Mouse (Mus musculus) gastrocnemius, postnatal 4 days (tissue): Measurements from ENCODE around the gene Gm44965. TPM values are rescaled to one million over a fixed set of nuclear protein-coding genes. Genes with fewer than 3 reads are reported as not detected.

Experiments used
- DNase-seq, 2 experiments: peaks; one replicate each; pipeline ENCODE4 v3.0.0; 2021 to 2022; ENCODE audit warnings: low spot score in 2 of 2, mixed read lengths in 2 of 2
- long read RNA-seq, 2 experiments: library from polyadenylated mRNA; stranded (forward); transcript quantifications; one replicate each; pipeline ENCODE4 v2.0.0; 2021
- total RNA-seq, 2 experiments: library from RNA; stranded (reverse); gene quantifications; 2 replicates each; pipeline ENCODE4 v1.2.3; 2021

Gene Gm44965
- 1 to 10 TPM in 1 of 2 experiments, not detected in 1; 3.5 TPM for total RNA-seq
- long read RNA-seq, experiment 1, partial matches to known transcripts = 0 of 5 reads
- long read RNA-seq, experiment 1, other reads (novel, unspliced or antisense) = 5 of 5 reads
- long read RNA-seq, experiment 2, partial matches to known transcripts = 0 of 2 reads
- long read RNA-seq, experiment 2, other reads (novel, unspliced or antisense) = 2 of 2 reads

GRCm38 (mm10) chr6:48593158-48594042 lies at the start of gene Gm44965, which contains the start of gene Repin1:
Gene Gm44965 (plus strand): TSS chr6:48593941.
Gene Repin1 (plus strand): TSS chr6:48593883.
- DNase-seq = peak; percentile 90 to 96

DNA sequence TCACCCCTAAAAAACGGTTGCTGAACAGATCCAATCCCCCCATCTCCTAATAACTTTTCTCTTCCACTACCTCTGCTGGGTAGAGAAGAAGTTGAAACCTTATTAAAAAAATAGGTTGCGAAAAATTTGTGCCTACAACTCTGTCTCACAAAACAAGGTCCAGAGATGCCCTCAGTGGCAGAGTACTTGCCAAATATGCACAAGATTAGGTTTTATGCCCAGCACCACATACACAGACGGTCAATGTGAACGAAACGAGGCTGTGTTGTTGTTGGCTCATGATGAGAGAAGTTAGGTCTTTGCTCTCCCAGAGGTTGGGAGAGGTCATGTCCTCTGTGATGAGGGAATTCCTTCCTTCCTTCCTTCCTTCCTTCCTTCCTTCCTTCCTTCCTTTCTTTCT lies 48.5 kb upstream of the Gm44965 start:
- no peak for DNase-seq

GRCm38 (mm10) chr6:48546271-48546670 lies 47.5 kb upstream of the Gm44965 start:
- DNase-seq = no peak

- no peak for DNase-seq
Measured at GRCm38 (mm10) chr6:48546858-48547257, 46.9 kb upstream of the Gm44965 start.

- no peak for DNase-seq
Measured at GRCm38 (mm10) chr6:48548314-48548713, 45.4 kb upstream of the Gm44965 start.

- no peak for DNase-seq
Measured at GRCm38 (mm10) chr6:48552918-48553317, 40.8 kb upstream of the Gm44965 start.

DNA sequence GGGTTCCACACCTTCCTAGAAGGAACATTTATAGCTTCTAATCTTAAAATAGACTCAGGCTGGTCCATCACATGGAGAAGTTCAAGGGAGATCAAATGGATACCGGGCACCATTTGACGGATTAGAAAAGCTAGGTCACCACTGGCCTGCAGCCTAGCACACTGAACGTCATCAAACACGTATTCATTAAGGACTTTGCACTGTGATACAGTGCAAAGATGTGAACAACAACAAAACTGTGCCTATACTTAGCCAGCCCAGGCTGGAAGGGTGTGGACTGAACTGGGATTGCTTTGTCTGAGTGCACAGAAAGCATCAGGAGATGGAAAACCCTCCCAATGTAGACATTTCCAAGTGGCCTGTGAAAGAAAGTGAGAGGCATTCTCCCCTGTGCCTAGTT lies 39.9 kb upstream of the Gm44965 start:
- no peak for DNase-seq

- DNase-seq = peak; percentile 97 to 99
Measured at GRCm38 (mm10) chr6:48554280-48555103, 39.2 kb upstream of the Gm44965 start, which contains the start of gene Lrrc61. Gene Lrrc61 (plus strand): TSS chr6:48554796.

GRCm38 (mm10) chr6:48555104-48555890 lies 38.4 kb upstream of the Gm44965 start:
- no peak for DNase-seq

- no peak for DNase-seq
Measured at GRCm38 (mm10) chr6:48555956-48556355, 37.8 kb upstream of the Gm44965 start.

GRCm38 (mm10) chr6:48565693-48566310 lies 27.9 kb upstream of the Gm44965 start:
- no peak for DNase-seq

GRCm38 (mm10) chr6:48566312-48566711 lies 27.4 kb upstream of the Gm44965 start:
- DNase-seq = peak; percentile 47 to 65

DNA sequence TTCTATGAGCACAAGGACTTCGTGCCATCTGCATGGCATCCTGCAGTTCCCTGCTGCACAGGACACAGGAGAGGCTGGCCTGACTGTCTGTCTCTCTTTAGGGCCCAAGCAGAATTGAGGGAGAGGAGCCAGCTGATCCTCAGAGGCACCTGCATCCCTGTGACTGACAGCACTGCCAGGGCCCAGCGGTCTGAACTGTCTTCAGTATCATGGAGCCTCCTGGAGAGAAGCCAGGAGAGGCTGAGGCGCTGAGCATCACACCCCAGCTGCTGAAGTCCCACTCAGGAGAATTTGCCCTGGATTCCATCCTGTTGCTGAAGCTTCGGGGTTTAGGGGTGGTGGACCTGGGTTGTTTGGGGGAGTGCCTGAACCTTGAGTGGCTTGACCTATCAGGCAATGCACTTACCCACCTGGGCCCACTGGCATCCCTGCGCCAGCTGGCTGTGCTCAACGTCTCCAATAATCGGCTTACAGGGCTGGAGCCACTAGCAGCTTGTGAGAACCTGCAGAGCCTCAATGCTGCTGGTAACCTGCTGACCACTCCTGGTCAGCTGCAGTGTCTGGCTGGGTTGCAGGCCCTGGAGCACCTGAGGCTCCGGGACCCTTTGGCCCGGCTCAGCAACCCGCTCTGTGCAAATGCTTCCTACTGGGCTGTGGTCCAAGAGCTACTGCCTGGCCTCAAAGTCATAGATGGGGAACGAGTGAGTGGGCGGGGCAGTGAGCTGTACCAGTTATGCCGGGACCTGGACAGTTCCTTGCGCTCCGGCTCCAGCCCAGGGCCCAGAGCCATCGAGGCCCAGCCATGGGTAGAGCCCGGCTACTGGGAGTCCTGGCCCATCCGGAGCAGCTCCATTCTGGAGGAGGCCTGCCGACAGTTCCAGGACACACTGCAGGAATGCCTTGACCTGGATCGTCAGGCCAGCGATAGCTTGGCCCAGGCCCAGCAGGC lies 25.4 kb upstream of the Gm44965 start:
- DNase-seq = peak; percentile 39 to 56

- no peak for DNase-seq
Measured at GRCm38 (mm10) chr6:48569065-48569807, 24.5 kb upstream of the Gm44965 start.

- no peak for DNase-seq
Measured at GRCm38 (mm10) chr6:48572014-48572413, 21.7 kb upstream of the Gm44965 start.

DNA sequence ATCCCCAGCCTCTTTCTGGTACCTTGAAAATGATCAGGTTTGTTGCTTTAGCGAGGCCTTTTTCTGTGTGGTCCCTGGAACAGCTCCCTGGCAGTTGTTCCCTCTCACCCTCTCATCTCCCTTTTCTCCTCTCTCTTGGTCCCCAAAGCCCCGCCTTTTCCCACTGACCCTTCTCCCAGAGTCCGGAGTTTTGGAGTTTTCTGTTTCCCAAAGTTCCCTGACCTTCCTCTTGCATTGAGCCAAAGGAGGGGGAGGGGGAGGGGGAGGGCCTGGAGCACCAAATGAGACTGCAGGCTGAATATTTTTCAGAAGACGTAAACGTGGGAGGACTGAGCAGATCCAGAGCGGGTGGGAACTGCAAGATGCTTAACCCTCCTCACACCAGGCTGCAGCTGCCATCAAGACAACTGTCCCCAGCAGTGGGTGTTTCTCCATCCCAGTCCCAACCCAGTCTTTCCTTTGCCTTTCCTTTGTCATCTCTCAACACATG lies 21.1 kb upstream of the Gm44965 start, which contains the start of gene Rarres2:
Gene Rarres2, minus strand, starts transcription at position 218 of the 490 bp plus-strand sequence.
- peak in 1 of 2 experiments; percentile 60 for DNase-seq

GRCm38 (mm10) chr6:48573280-48573679 lies 20.5 kb upstream of the Gm44965 start:
- DNase-seq = no peak

DNA sequence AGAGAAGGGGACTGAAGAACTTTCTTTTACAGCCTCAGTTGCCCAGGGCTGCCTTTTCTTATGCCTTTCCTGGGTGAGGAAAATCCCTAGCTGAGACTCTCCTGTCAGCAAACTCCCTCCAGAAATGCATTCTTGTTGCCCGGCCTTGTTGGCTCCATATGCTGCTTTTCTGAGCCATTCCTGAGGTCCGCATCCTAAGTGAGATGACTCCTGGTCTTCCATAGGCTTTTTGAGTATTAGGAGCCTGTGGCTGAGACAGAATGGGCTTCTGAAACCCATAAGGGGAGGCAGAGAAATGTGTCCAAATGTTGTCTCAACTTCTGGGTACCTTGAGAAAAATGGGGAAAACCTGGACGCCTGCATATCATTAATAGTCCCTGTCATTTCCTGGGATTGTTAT lies 19.8 kb upstream of the Gm44965 start:
- no peak for DNase-seq
